Mouse (Mus musculus) hindbrain, embryonic 12.5 days (tissue): ENCODE measurements at regions not wholly inside any gene's neighbourhood (a gene's known extent, or its start where the extent isn't known, plus 50 kb on each side); places are given as distances from the start of the nearest gene placed in this dataset.

Experiments used
- ATAC-seq: fragments of 200-750 bp; cut with Nextera tagmentation; 2 replicates; pipeline ENCODE4 v1.8.0; 2017; ENCODE audit warnings: moderate TSS enrichment; ENCODE audit not compliant: low FRiP score
- H3K27ac ChIP-seq: fragments of 300-500 bp; sonication (generic); 2 replicates; pipeline ENCODE4 v1.5.1; 2016; ENCODE audit warnings: mild to moderate bottlenecking
- H3K27me3 ChIP-seq: fragments of 300-500 bp; sonication (generic); 2 replicates; pipeline ENCODE4 v1.6.1; 2016; ENCODE audit warnings: mild to moderate bottlenecking
- H3K36me3 ChIP-seq: fragments of 300-500 bp; sonication (generic); 2 replicates; pipeline ENCODE4 v1.6.1; 2016; ENCODE audit warnings: mild to moderate bottlenecking
- H3K4me1 ChIP-seq: fragments of 300-500 bp; sonication (generic); 2 replicates; pipeline ENCODE4 v1.6.1; 2016
- H3K4me2 ChIP-seq: fragments of 300-500 bp; sonication (generic); replicated peaks from 2 replicates; pipeline ENCODE4 v1.6.1; 2016; ENCODE audit warnings: mild to moderate bottlenecking
- H3K4me3 ChIP-seq: fragments of 300-500 bp; sonication (generic); 2 replicates; pipeline ENCODE4 v1.5.1; 2016; ENCODE audit warnings: mild to moderate bottlenecking
- H3K9ac ChIP-seq: fragments of 300-500 bp; sonication (generic); 2 replicates; pipeline ENCODE4 v1.6.1; 2016; ENCODE audit warnings: mild to moderate bottlenecking, moderate library complexity
- H3K9me3 ChIP-seq: fragments of 300-500 bp; sonication (generic); replicated peaks from 2 replicates; pipeline ENCODE4 v1.6.1; 2016; ENCODE audit warnings: mild to moderate bottlenecking
- WGBS: fragments of 180-500 bp; shearing (Covaris S2); methylation state at CpG from one replicate; pipeline ENCODE4 v1.1.7; 2016; 5-methylcytosine and 5-hydroxymethylcytosine counted together

GRCm38 (mm10) chr14:97045321-97045720 lies 526.4 kb upstream of the Klhl1 start:
- Histone ChIP-seq H3K27me3 (no peaks in the 10 kb centered on the region), H3K36me3 (no peaks in the 10 kb centered on the region), H3K4me3 (no peak overlapping the region), H3K4me2 (no peak overlapping the region), H3K9ac (no peak overlapping the region), H3K9me3 (no peaks in the 10 kb centered on the region), H3K4me1 (no peaks in the 10 kb centered on the region), H3K27ac (no peak overlapping the region)
- no peak for ATAC-seq

GRCm38 (mm10) chr14:97039850-97040249 lies 520.9 kb upstream of the Klhl1 start:
- no peak overlapping the region for H3K4me3 ChIP-seq
- H3K9ac ChIP-seq = no peak overlapping the region
- no peak overlapping the region for H3K27ac ChIP-seq
- ATAC-seq = no peak
- no peaks in the 10 kb centered on the region for H3K4me1 ChIP-seq
- H3K27me3 ChIP-seq = no peaks in the 10 kb centered on the region
- no peaks in the 10 kb centered on the region for H3K36me3 ChIP-seq
- no peaks in the 10 kb centered on the region for H3K9me3 ChIP-seq
- no peak overlapping the region for H3K4me2 ChIP-seq
- 84% methylated on average over 3 of the region's 3 CpGs for WGBS

- H3K9ac ChIP-seq = no peak overlapping the region
- no peaks in the 10 kb centered on the region for H3K36me3 ChIP-seq
- H3K27ac ChIP-seq = no peak overlapping the region
- no peaks in the 10 kb centered on the region for H3K9me3 ChIP-seq
- no peaks in the 10 kb centered on the region for H3K4me1 ChIP-seq
- no peaks in the 10 kb centered on the region for H3K27me3 ChIP-seq
- H3K4me3 ChIP-seq = no peak overlapping the region
- no peak for ATAC-seq
- WGBS = 77% methylated on average over 4 of the region's 4 CpGs
- no peak overlapping the region for H3K4me2 ChIP-seq
These were observed 509.6 kb upstream of the Klhl1 start for GRCm38 (mm10) chr14:97028528-97028927.

- 84% methylated on average over 3 of the region's 3 CpGs for WGBS
- H3K27me3 ChIP-seq = no peaks in the 10 kb centered on the region
- no peak for ATAC-seq
These were observed 487.4 kb upstream of the Klhl1 start for GRCm38 (mm10) chr14:97006294-97006693.

GRCm38 (mm10) chr14:96995081-96995480 lies 476.2 kb upstream of the Klhl1 start:
- Histone ChIP-seq H3K27ac (no peak overlapping the region), H3K9ac (no peak overlapping the region), H3K4me3 (no peak overlapping the region), H3K4me1 (no peaks in the 10 kb centered on the region), H3K27me3 (no peaks in the 10 kb centered on the region), H3K36me3 (no peaks in the 10 kb centered on the region), H3K9me3 (no peaks in the 10 kb centered on the region), H3K4me2 (no peak overlapping the region)
- whole genome bisulfite sequencing = 23% methylated on average over 3 of the region's 3 CpGs
- no peak for ATAC-seq

More at GRCm38 (mm10) chr14:97006294-97006693, 487.4 kb upstream of the Klhl1 start:
- Histone ChIP-seq H3K4me1 (no peaks in the 10 kb centered on the region), H3K4me3 (no peak overlapping the region), H3K9me3 (no peaks in the 10 kb centered on the region), H3K36me3 (no peaks in the 10 kb centered on the region), H3K27ac (no peak overlapping the region), H3K4me2 (no peak overlapping the region), H3K9ac (no peak overlapping the region)

- WGBS = 87% methylated on average over 8 of the region's 8 CpGs
- H3K9me3 ChIP-seq = no peaks in the 10 kb centered on the region
- no peak for ATAC-seq
These were observed 471.8 kb upstream of the Klhl1 start for GRCm38 (mm10) chr14:96990542-96991162.

GRCm38 (mm10) chr14:96963074-96963447 lies 444.2 kb upstream of the Klhl1 start:
- no peak overlapping the region for H3K4me3 ChIP-seq
- H3K4me2 ChIP-seq = no peak overlapping the region
- H3K27me3 ChIP-seq = no peaks in the 10 kb centered on the region
- no peaks in the 10 kb centered on the region for H3K4me1 ChIP-seq
- no peaks in the 10 kb centered on the region for H3K9me3 ChIP-seq
- H3K9ac ChIP-seq = no peak overlapping the region
- H3K36me3 ChIP-seq = no peaks in the 10 kb centered on the region
- no peak overlapping the region for H3K27ac ChIP-seq
- no peak for ATAC-seq
- 49% methylated on average over 5 of the region's 5 CpGs for WGBS

More at GRCm38 (mm10) chr14:96990542-96991162, 471.8 kb upstream of the Klhl1 start:
- no peak overlapping the region for H3K4me3 ChIP-seq
- no peak overlapping the region for H3K27ac ChIP-seq
- H3K4me2 ChIP-seq = no peak overlapping the region
- H3K36me3 ChIP-seq = no peaks in the 10 kb centered on the region
- H3K9ac ChIP-seq = no peak overlapping the region
- no peaks in the 10 kb centered on the region for H3K27me3 ChIP-seq
- no peaks in the 10 kb centered on the region for H3K4me1 ChIP-seq

GRCm38 (mm10) chr14:96962426-96963073 lies 443.6 kb upstream of the Klhl1 start:
- Histone ChIP-seq H3K27ac (no peak overlapping the region), H3K4me1 (no peaks in the 10 kb centered on the region), H3K27me3 (no peaks in the 10 kb centered on the region), H3K4me3 (no peak overlapping the region), H3K9me3 (no peaks in the 10 kb centered on the region), H3K9ac (no peak overlapping the region), H3K36me3 (no peaks in the 10 kb centered on the region), H3K4me2 (no peak overlapping the region)
- WGBS = 32% methylated on average over 8 of the region's 8 CpGs
- no peak for ATAC-seq

- ATAC-seq = no peak
- Histone ChIP-seq H3K4me3 (no peak overlapping the region), H3K9me3 (no peaks in the 10 kb centered on the region), H3K27ac (no peak overlapping the region), H3K36me3 (no peaks in the 10 kb centered on the region), H3K27me3 (no peaks in the 10 kb centered on the region), H3K9ac (no peak overlapping the region), H3K4me2 (no peak overlapping the region), H3K4me1 (no peaks in the 10 kb centered on the region)
- WGBS = 86% methylated on average over 4 of the region's 4 CpGs
These were observed 437.2 kb upstream of the Klhl1 start for GRCm38 (mm10) chr14:96956115-96956514.

GRCm38 (mm10) chr14:96954462-96954861 lies 435.6 kb upstream of the Klhl1 start:
- Histone ChIP-seq H3K4me2 (no peak overlapping the region), H3K4me3 (no peak overlapping the region), H3K27ac (no peak overlapping the region), H3K27me3 (no peaks in the 10 kb centered on the region), H3K9ac (no peak overlapping the region), H3K36me3 (no peaks in the 10 kb centered on the region), H3K4me1 (no peaks in the 10 kb centered on the region), H3K9me3 (no peaks in the 10 kb centered on the region)
- no peak for ATAC-seq

GRCm38 (mm10) chr14:96908737-96909136 lies 389.8 kb upstream of the Klhl1 start:
- 6% methylated on average over 2 of the region's 2 CpGs for WGBS
- Histone ChIP-seq H3K9ac (no peak overlapping the region), H3K27me3 (no peaks in the 10 kb centered on the region), H3K4me1 (no peaks in the 10 kb centered on the region), H3K4me3 (no peak overlapping the region), H3K4me2 (no peak overlapping the region), H3K9me3 (no peaks in the 10 kb centered on the region), H3K36me3 (no peaks in the 10 kb centered on the region), H3K27ac (no peak overlapping the region)
- ATAC-seq = peak; percentile 38; the same call in 1 of the 2 replicates

GRCm38 (mm10) chr14:96879701-96880100 lies 360.8 kb upstream of the Klhl1 start:
- WGBS = 79% methylated on average over 3 of the region's 3 CpGs
- no peaks in the 10 kb centered on the region for H3K9me3 ChIP-seq
- ATAC-seq = no peak
- H3K9ac ChIP-seq = no peak overlapping the region
- no peaks in the 10 kb centered on the region for H3K36me3 ChIP-seq
- no peaks in the 10 kb centered on the region for H3K27me3 ChIP-seq
- no peaks in the 10 kb centered on the region for H3K4me1 ChIP-seq
- no peak overlapping the region for H3K27ac ChIP-seq
- no peak overlapping the region for H3K4me2 ChIP-seq
- no peak overlapping the region for H3K4me3 ChIP-seq

GRCm38 (mm10) chr14:96871969-96872368 lies 353.1 kb upstream of the Klhl1 start:
- WGBS = 91% methylated on average over 4 of the region's 4 CpGs

More at GRCm38 (mm10) chr14:96871969-96872368, 353.1 kb upstream of the Klhl1 start:
- H3K4me1 ChIP-seq = no peaks in the 10 kb centered on the region
- no peak overlapping the region for H3K27ac ChIP-seq
- no peak for ATAC-seq
- H3K9me3 ChIP-seq = no peaks in the 10 kb centered on the region
- H3K4me2 ChIP-seq = no peak overlapping the region
- H3K36me3 ChIP-seq = no peaks in the 10 kb centered on the region
- no peak overlapping the region for H3K4me3 ChIP-seq
- H3K27me3 ChIP-seq = no peaks in the 10 kb centered on the region
- H3K9ac ChIP-seq = no peak overlapping the region
